Mouse (Mus musculus): ENCODE results near the gene Trub2. TPM values are rescaled to one million over a fixed set of nuclear protein-coding genes. Genes with fewer than 3 reads are reported as not detected.

Trub2 gene
- total RNA-seq (2012; rRNA removed), result 34.8 and 40.9 TPM in 2 replicates
- polyA plus RNA-seq (2012; ENCODE audit: insufficient read depth in 1 of 2, insufficient read length in 2 of 2, low read depth in 1 of 2, low replicate concordance in 2 of 2, missing spikeins in 1 of 2), result 10 to 100 TPM in 1 of 2 experiments, not detected in 1; 44.7 TPM

- Histone ChIP-seq H3K4me3 (ENCODE audit: control insufficient read depth in 1 of 2, insufficient read depth in 1 of 2, low read depth in 2 of 2, low read length in 2 of 2) (peak within 1 kb of the TSS; percentile 68 to 97), H3K9me3 (replicated peaks; ENCODE audit: insufficient read depth, low read length) (no peaks in the 10 kb centered on the region), H3K27me3 (ENCODE audit: control insufficient read depth in 1 of 2, insufficient read depth in 2 of 2, low read length in 2 of 2) (no peaks in the 10 kb centered on the region), H3K27ac (ENCODE audit: control insufficient read depth, low read depth, low read length) (peak within 1 kb of the TSS; percentile 78), H3K36me3 (ENCODE audit: control insufficient read depth in 1 of 2, insufficient read depth in 2 of 2, low read length in 2 of 2) (peaks cover 3 to 10% of the 10 kb centered on the region in 2 experiments; a peak in 2 of 4 replicates), H3K4me1 (ENCODE audit: control insufficient read depth in 1 of 2, insufficient read depth in 2 of 2, low read length in 2 of 2) (peaks cover 0 to 9% of the 10 kb centered on the region in 2 experiments; a peak in 2 of 4 replicates), H3K9ac (ENCODE audit: control insufficient read depth, low read depth, low read length, poor library complexity, severe bottlenecking) (peak within 1 kb of the TSS; percentile 88), H3K79me2 (ENCODE audit: control insufficient read depth, insufficient read depth, low read length, poor library complexity) (peaks cover 14% of the 10 kb centered on the region)
- DNase-seq (ENCODE audit: low read depth, low spot score), result peak; percentile 90
- TF ChIP-seq MYB (IDR thresholded peaks at IDR 0.05; ENCODE audit: low read depth, low read length) (no peak), KAT2A (conservative IDR thresholded peaks at IDR 0.05; ENCODE audit: low read depth, low read length) (no peak; the same call in 1 of the 2 replicates), GABPA (IDR thresholded peaks at IDR 0.05; ENCODE audit: low read depth, low read length) (no peak), NELFE (IDR thresholded peaks at IDR 0.05; ENCODE audit: low read depth, low read length) (peak; percentile 65; the same call in 1 of the 2 replicates), POLR2AphosphoS5 (IDR thresholded peaks at IDR 0.05; ENCODE audit: borderline replicate concordance, low read depth, low read length) (no peak), HCFC1 (IDR thresholded peaks at IDR 0.05; ENCODE audit: low read depth, low read length) (peak; percentile 79), TCF12 (IDR thresholded peaks at IDR 0.05; ENCODE audit: low read depth, low read length) (peak; percentile 56; the same call in 1 of the 2 replicates), ZMIZ1 (IDR thresholded peaks at IDR 0.05; ENCODE audit: low read depth, low read length) (peak; percentile 4; the same call in 1 of the 2 replicates), SIN3A (IDR thresholded peaks at IDR 0.05; ENCODE audit: low read length) (peak; percentile 90), MAFK (IDR thresholded peaks at IDR 0.05; ENCODE audit: borderline replicate concordance, low read depth, low read length) (no peak), UBTF (IDR thresholded peaks at IDR 0.05; ENCODE audit: borderline replicate concordance, insufficient read depth, low read depth, low read length) (no peak), MYC (IDR thresholded peaks at IDR 0.05; ENCODE audit: low read depth, low read length) (peak; percentile 76), USF2 (IDR thresholded peaks at IDR 0.05; ENCODE audit: borderline replicate concordance in 1 of 2, insufficient read depth in 1 of 2, low read depth in 1 of 2, low read length in 2 of 2) (no peak), MXI1 (IDR thresholded peaks at IDR 0.05; ENCODE audit: low read depth, low read length) (peak; percentile 94), USF1 (IDR thresholded peaks at IDR 0.05; ENCODE audit: low read depth, low read length) (peak; percentile 66; the same call in 1 of the 2 replicates), E2F4 (IDR thresholded peaks at IDR 0.05; ENCODE audit: borderline replicate concordance, low read depth, low read length) (no peak), SMC3 (IDR thresholded peaks at IDR 0.05; ENCODE audit: low read depth, low read length) (no peak), ZNF384 (IDR thresholded peaks at IDR 0.05; ENCODE audit: low read depth, low read length) (no peak), ELF1 (IDR thresholded peaks at IDR 0.05; ENCODE audit: low read depth, low read length) (0 out of 2 replicates have a peak, but pooled peaks have one; percentile 58), POLR2A (IDR thresholded peaks at IDR 0.05; ENCODE audit: control insufficient read depth in 1 of 2, insufficient read depth in 1 of 2, low read depth in 1 of 2, low read length in 2 of 2, poor library complexity in 1 of 2) (peak; percentile 20 to 59; a peak in 2 of 4 replicates), MAZ (IDR thresholded peaks at IDR 0.05; ENCODE audit: low read depth, low read length) (peak; percentile 53; the same call in 1 of the 2 replicates), CHD1 (IDR thresholded peaks at IDR 0.05; ENCODE audit: low read depth, low read length) (no peak), ZKSCAN1 (IDR thresholded peaks at IDR 0.05; ENCODE audit: low read depth, low read length) (no peak), POLR2AphosphoS2 (IDR thresholded peaks at IDR 0.05; ENCODE audit: low read length) (no peak), TBP (IDR thresholded peaks at IDR 0.05; ENCODE audit: low read depth, low read length) (no peak), NRF1 (IDR thresholded peaks at IDR 0.05; ENCODE audit: insufficient read depth, low read depth, low read length, poor library complexity, severe bottlenecking) (0 out of 2 replicates have a peak, but pooled peaks have one; percentile 8), MAX (IDR thresholded peaks at IDR 0.05; ENCODE audit: low read length) (peak; percentile 85), ETS1 (IDR thresholded peaks at IDR 0.05; ENCODE audit: low read depth, low read length) (no peak)
These were observed at the start of gene Trub2 for GRCm38 (mm10) chr2:29787937-29788681. Gene Trub2 (minus strand): TSS chr2:29788502.

Data from MEL (cell line).